Mouse (Mus musculus): Measurements from ENCODE around the gene Neurog1.

DNA sequence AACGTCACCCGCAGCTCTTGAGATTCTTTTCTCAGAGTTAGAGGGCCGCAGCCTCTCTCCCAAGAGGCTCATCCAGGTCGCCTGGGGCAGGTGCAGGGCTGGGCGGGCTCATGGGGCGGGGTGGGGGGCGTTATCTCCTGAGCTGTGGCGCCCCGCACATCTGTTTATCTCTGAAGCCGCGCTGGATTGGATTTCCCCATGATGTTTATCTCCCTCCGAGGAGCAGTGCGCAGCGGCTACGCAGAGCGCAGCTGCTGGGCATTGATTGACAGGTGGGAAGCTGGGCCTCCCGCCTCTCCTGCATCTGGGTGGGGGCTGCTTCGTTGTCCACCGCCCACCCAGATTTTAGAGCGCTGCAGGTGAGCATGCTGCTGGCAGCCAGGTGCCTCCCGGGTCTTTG, 28.3 kb downstream of the Neurog1 start:
- no peak for TF ChIP-seq POLR2A (IDR thresholded peaks at IDR 0.05; ENCODE audit: control insufficient read depth, extremely low read depth, insufficient read depth, low read length, poor library complexity)
- TF ChIP-seq CTCF (IDR thresholded peaks at IDR 0.05; ENCODE audit: borderline replicate concordance, control insufficient read depth, extremely low read depth, insufficient read depth, low read length, poor library complexity): no peak

Data from thymus, adult 2 months (tissue).